Mouse (Mus musculus) stomach, postnatal 0 days (tissue): ENCODE data around the gene Dnal1. TPM values are rescaled to one million over a fixed set of nuclear protein-coding genes. Genes with fewer than 3 reads are reported as not detected.
A peak's percentile ranks its signal among the peaks of the same experiment; 100 is the strongest.

Source experiments
- ATAC-seq: fragments of 200-750 bp; cut with Nextera tagmentation; 2 replicates; pipeline ENCODE4 v1.8.0; 2017; ENCODE audit not compliant: low FRiP score, low TSS enrichment
- DNase-seq: peaks from one replicate; pipeline ENCODE4 v3.0.0-alpha.2; 2016; ENCODE audit warnings: low spot score
- H3K27ac ChIP-seq: fragments of 300-500 bp; sonication (generic); replicated peaks from 2 replicates; pipeline ENCODE4 v1.5.1; 2014; ENCODE audit warnings: mild to moderate bottlenecking, control low read depth
- H3K27me3 ChIP-seq: fragments of 300-500 bp; sonication (generic); 2 replicates; pipeline ENCODE4 v1.6.1; 2014; ENCODE audit warnings: low read length; ENCODE audit not compliant: control insufficient read depth, insufficient read depth
- H3K36me3 ChIP-seq: fragments of 300-500 bp; sonication (generic); 2 replicates; pipeline ENCODE4 v1.6.1; 2014; ENCODE audit warnings: low read length, mixed read lengths; ENCODE audit not compliant: control insufficient read depth, insufficient read depth
- H3K4me1 ChIP-seq: fragments of 300-500 bp; sonication (generic); replicated peaks from 2 replicates; pipeline ENCODE4 v1.6.1; 2014; ENCODE audit warnings: antibody characterized with exemption; ENCODE audit not compliant: control insufficient read depth, insufficient read depth
- H3K4me2 ChIP-seq: fragments of 300-500 bp; sonication (generic); replicated peaks from 2 replicates; pipeline ENCODE4 v1.6.1; 2014; ENCODE audit warnings: low read depth, mild to moderate bottlenecking, control low read depth, moderate library complexity
- H3K4me3 ChIP-seq: fragments of 300-500 bp; sonication (generic); 2 replicates; pipeline ENCODE4 v1.5.1; 2014; ENCODE audit warnings: low read depth, low read length, control low read depth
- H3K9ac ChIP-seq: fragments of 300-500 bp; sonication (generic); 2 replicates; pipeline ENCODE4 v1.6.1; 2014; ENCODE audit warnings: mild to moderate bottlenecking, low read length, control low read depth, mixed read lengths
- H3K9me3 ChIP-seq: fragments of 300-500 bp; sonication (generic); 2 replicates; pipeline ENCODE4 v1.6.1; 2016; ENCODE audit warnings: low read length; ENCODE audit not compliant: control insufficient read depth
- CTCF ChIP-seq: IDR thresholded peaks from 2 replicates; pipeline ENCODE4 v1.5.1; 2016; ENCODE audit warnings: antibody characterized with exemption, low read depth, mild to moderate bottlenecking, moderate library complexity
- EP300 ChIP-seq: optimal IDR thresholded peaks from 2 replicates; pipeline ENCODE3; 2016; ENCODE audit warnings: antibody characterized with exemption
- WGBS: fragments of 180-500 bp; shearing (Covaris S2); extraction: QIAGEN DNeasy Blood & Tissue Kit; methylation state at CpG from one replicate; pipeline ENCODE4 v1.1.7; 2014; 5-methylcytosine and 5-hydroxymethylcytosine counted together
- polyA plus RNA-seq: library from polyadenylated mRNA; unstranded; fragments of >200 nt; fragmentation: Nextera tagmentation; extraction: Ambion mirVana; gene quantifications from 2 replicates; pipeline ENCODE4 v1.2.1, GENCODE M21; 2015

Dnal1 gene
- polyA plus RNA-seq, 1 experiment from 2014 or later, result 1.7 TPM

GRCm38 (mm10) chr12:84165631-84166373 is 51.6 kb downstream of the Dnal1 start:
- no peak for TF ChIP-seq CTCF
- no peak for TF ChIP-seq EP300
- Histone ChIP-seq H3K9me3 (no peaks in the 10 kb centered on the region), H3K27ac (no peak overlapping the region), H3K4me3 (no peak overlapping the region), H3K4me1 (no peaks in the 10 kb centered on the region), H3K9ac (no peak overlapping the region), H3K27me3 (no peaks in the 10 kb centered on the region), H3K4me2 (no peak overlapping the region), H3K36me3 (0 out of 2 replicates have a peak, but pooled peaks cover 2% of the 10 kb centered on the region)
- DNase-seq (no peak), ATAC-seq (no peak)
- 27% methylated on average over 8 of the region's 8 CpGs for WGBS

GRCm38 (mm10) chr12:84170610-84171009 is 56.4 kb downstream of the Dnal1 start:
- H3K4me3 ChIP-seq, result no peak overlapping the region
- H3K4me1 ChIP-seq, result peaks cover 14% of the 10 kb centered on the region

GRCm38 (mm10) chr12:84172216-84172615 is 58.0 kb downstream of the Dnal1 start:
- ATAC-seq (no peak), DNase-seq (no peak)
- H3K9ac ChIP-seq, result no peak overlapping the region
- 93% methylated on average over 3 of the region's 3 CpGs for WGBS
- no peaks in the 10 kb centered on the region for H3K9me3 ChIP-seq
- H3K27ac ChIP-seq, result no peak overlapping the region
- H3K4me1 ChIP-seq, result peaks cover 23% of the 10 kb centered on the region
- H3K27me3 ChIP-seq, result no peaks in the 10 kb centered on the region
- peaks cover 22% of the 10 kb centered on the region for H3K36me3 ChIP-seq
- H3K4me2 ChIP-seq, result no peak overlapping the region
- no peak overlapping the region for H3K4me3 ChIP-seq
- TF ChIP-seq EP300 (no peak), CTCF (no peak)

More at GRCm38 (mm10) chr12:84170610-84171009, 56.4 kb downstream of the Dnal1 start:
- TF ChIP-seq CTCF, result no peak
- TF ChIP-seq EP300, result no peak
- WGBS, result 82% methylated on average over 10 of the region's 10 CpGs
- ATAC-seq, result no peak
- H3K4me2 ChIP-seq, result no peak overlapping the region
- no peaks in the 10 kb centered on the region for H3K27me3 ChIP-seq
- H3K27ac ChIP-seq, result no peak overlapping the region
- H3K9ac ChIP-seq, result no peak overlapping the region
- peaks cover 22% of the 10 kb centered on the region for H3K36me3 ChIP-seq
- no peaks in the 10 kb centered on the region for H3K9me3 ChIP-seq
- no peak for DNase-seq

- TF ChIP-seq CTCF, result no peak
- no peak for TF ChIP-seq EP300
- no peaks in the 10 kb centered on the region for H3K9me3 ChIP-seq
- DNase-seq (no peak), ATAC-seq (no peak)
- peaks cover 22% of the 10 kb centered on the region for H3K36me3 ChIP-seq
- no peak overlapping the region for H3K27ac ChIP-seq
- no peaks in the 10 kb centered on the region for H3K27me3 ChIP-seq
- peaks cover 30% of the 10 kb centered on the region for H3K4me1 ChIP-seq
- WGBS, result 94% methylated on average over 17 of the region's 17 CpGs
- H3K4me2 ChIP-seq, result no peak overlapping the region
- no peak overlapping the region for H3K9ac ChIP-seq
- no peak overlapping the region for H3K4me3 ChIP-seq
These were observed 58.7 kb downstream of the Dnal1 start for GRCm38 (mm10) chr12:84172862-84173261.

GRCm38 (mm10) chr12:84173309-84173915 is 59.2 kb downstream of the Dnal1 start:
- DNase-seq (no peak), ATAC-seq (no peak)
- WGBS, result 82% methylated on average over 13 of the region's 13 CpGs
- Histone ChIP-seq H3K9ac (peak overlapping the region; percentile 45; the same call in 1 of the 2 replicates), H3K4me3 (no peak overlapping the region), H3K27me3 (no peaks in the 10 kb centered on the region), H3K27ac (peak overlapping the region; percentile 92), H3K36me3 (peaks cover 22% of the 10 kb centered on the region), H3K4me2 (no peak overlapping the region; the same call in 1 of the 2 replicates), H3K9me3 (no peaks in the 10 kb centered on the region), H3K4me1 (peaks cover 35% of the 10 kb centered on the region)
- TF ChIP-seq EP300, result no peak
- no peak for TF ChIP-seq CTCF

- H3K4me1 ChIP-seq, result peaks cover 36% of the 10 kb centered on the region
- no peaks in the 10 kb centered on the region for H3K9me3 ChIP-seq
- TF ChIP-seq EP300 (no peak), CTCF (no peak)
- peak; percentile 61 for DNase-seq
- H3K27ac ChIP-seq, result peak overlapping the region; percentile 92
- ATAC-seq, result peak; percentile 4; the same call in 1 of the 2 replicates
- H3K4me2 ChIP-seq, result peak overlapping the region; percentile 49
- H3K27me3 ChIP-seq, result no peaks in the 10 kb centered on the region
- peak overlapping the region; percentile 45 for H3K9ac ChIP-seq
- WGBS, result 52% methylated on average over 9 of the region's 9 CpGs
- H3K4me3 ChIP-seq, result no peak overlapping the region
- peaks cover 22% of the 10 kb centered on the region for H3K36me3 ChIP-seq
These were observed 60.1 kb downstream of the Dnal1 start for GRCm38 (mm10) chr12:84174190-84174811.
